Mouse (Mus musculus) limb, embryonic 14.5 days (tissue): ENCODE data around the gene Anks1. TPM values are rescaled to one million over a fixed set of nuclear protein-coding genes. Genes with fewer than 3 reads are reported as not detected.

Experiments
- ATAC-seq: fragments of 200-750 bp; cut with Nextera tagmentation; 2 replicates; pipeline ENCODE4 v1.8.0; 2017; ENCODE audit warnings: low read depth, moderate number of reproducible peaks, moderate TSS enrichment; ENCODE audit not compliant: low FRiP score
- DNase-seq: peaks from one replicate; pipeline ENCODE4 v3.0.0-alpha.2; 2015; ENCODE audit warnings: low spot score
- H3K27ac ChIP-seq: fragments of 300-500 bp; sonication (generic); replicated peaks from 2 replicates; pipeline ENCODE4 v1.5.1; 2014; ENCODE audit warnings: low read depth, mild to moderate bottlenecking, low read length, moderate library complexity, mixed read lengths
- H3K27me3 ChIP-seq: fragments of 300-500 bp; sonication (generic); 2 replicates; pipeline ENCODE4 v1.6.1; 2014; ENCODE audit warnings: low read length, mixed read lengths; ENCODE audit not compliant: control insufficient read depth, insufficient read depth
- H3K36me3 ChIP-seq: fragments of 300-500 bp; sonication (generic); 2 replicates; pipeline ENCODE4 v1.6.1; 2014; ENCODE audit warnings: mild to moderate bottlenecking, low read length, moderate library complexity, mixed read lengths; ENCODE audit not compliant: control insufficient read depth, insufficient read depth
- H3K4me1 ChIP-seq: fragments of 300-500 bp; sonication (generic); 2 replicates; pipeline ENCODE4 v1.6.1; 2014; ENCODE audit warnings: antibody characterized with exemption, low read length, mixed read lengths; ENCODE audit not compliant: control insufficient read depth, insufficient read depth
- H3K4me2 ChIP-seq: fragments of 300-500 bp; sonication (generic); replicated peaks from 2 replicates; pipeline ENCODE4 v1.6.1; 2014; ENCODE audit warnings: low read depth, mild to moderate bottlenecking, low read length, moderate library complexity; ENCODE audit not compliant: severe bottlenecking
- H3K4me3 ChIP-seq: fragments of 300-500 bp; sonication (generic); replicated peaks from 2 replicates; pipeline ENCODE4 v1.5.1; 2014; ENCODE audit warnings: low read length
- H3K9ac ChIP-seq: fragments of 300-500 bp; sonication (generic); 2 replicates; pipeline ENCODE4 v1.6.1; 2014; ENCODE audit warnings: mild to moderate bottlenecking, low read depth, low read length, moderate library complexity; ENCODE audit not compliant: severe bottlenecking
- H3K9me3 ChIP-seq: fragments of 300-500 bp; sonication (generic); 2 replicates; pipeline ENCODE4 v1.6.1; 2016; ENCODE audit warnings: low read length; ENCODE audit not compliant: control insufficient read depth
- POLR2A ChIP-seq: fragments of 200-500 bp; IDR thresholded peaks from 2 replicates; pipeline ENCODE4 v1.8.0; 2012; ENCODE audit warnings: inconsistent platforms, mild to moderate bottlenecking, moderate library complexity, borderline replicate concordance; ENCODE audit not compliant: insufficient read depth, insufficient read length; ENCODE audit errors: extremely low read depth
- WGBS: fragments of 180-500 bp; shearing (Covaris S2); extraction: QIAGEN DNeasy Blood & Tissue Kit; methylation state at CpG from one replicate; pipeline ENCODE4 v1.1.7; 2014; 5-methylcytosine and 5-hydroxymethylcytosine counted together
- polyA plus RNA-seq, 2 experiments: library from polyadenylated mRNA; depleted of rRNA in 1 of 2; stranded (reverse) in 1 of 2; unstranded in 1 of 2; fragments of >200 nt; fragmentation: Nextera tagmentation in 1 of 2; extraction: Ambion mirVana in 1 of 2; gene quantifications; 2 replicates each; pipeline versions ENCODE4 v1.2.1 to v1.2.3; 2012 to 2014

Gene Anks1
- polyA plus RNA-seq, 2 experiments: 14.6 to 40.6 TPM

- ATAC-seq (no peak), DNase-seq (no peak)
- 54% methylated on average over 4 of the region's 4 CpGs for WGBS
- Histone ChIP-seq H3K9ac (no peak overlapping the region), H3K9me3 (no peaks in the 10 kb centered on the region), H3K36me3 (peaks cover 9% of the 10 kb centered on the region), H3K27me3 (no peaks in the 10 kb centered on the region), H3K4me3 (no peak overlapping the region), H3K27ac (peak overlapping the region; percentile 40), H3K4me2 (no peak overlapping the region), H3K4me1 (peaks cover 25% of the 10 kb centered on the region)
- no peak for TF ChIP-seq POLR2A
Observed at GRCm38 (mm10) chr17:28014449-28014848, 105.3 kb downstream of the Anks1 start.

GRCm38 (mm10) chr17:28015068-28015730 is 106.1 kb downstream of the Anks1 start:
- Histone ChIP-seq H3K36me3 (peaks cover 9% of the 10 kb centered on the region), H3K4me2 (no peak overlapping the region), H3K4me1 (peaks cover 27% of the 10 kb centered on the region), H3K9ac (no peak overlapping the region), H3K27me3 (no peaks in the 10 kb centered on the region), H3K27ac (peak overlapping the region; percentile 40), H3K9me3 (no peaks in the 10 kb centered on the region), H3K4me3 (no peak overlapping the region)
- 74% methylated on average over 17 of the region's 17 CpGs for WGBS
- DNase-seq (no peak), ATAC-seq (no peak)
- TF ChIP-seq POLR2A: no peak

DNA sequence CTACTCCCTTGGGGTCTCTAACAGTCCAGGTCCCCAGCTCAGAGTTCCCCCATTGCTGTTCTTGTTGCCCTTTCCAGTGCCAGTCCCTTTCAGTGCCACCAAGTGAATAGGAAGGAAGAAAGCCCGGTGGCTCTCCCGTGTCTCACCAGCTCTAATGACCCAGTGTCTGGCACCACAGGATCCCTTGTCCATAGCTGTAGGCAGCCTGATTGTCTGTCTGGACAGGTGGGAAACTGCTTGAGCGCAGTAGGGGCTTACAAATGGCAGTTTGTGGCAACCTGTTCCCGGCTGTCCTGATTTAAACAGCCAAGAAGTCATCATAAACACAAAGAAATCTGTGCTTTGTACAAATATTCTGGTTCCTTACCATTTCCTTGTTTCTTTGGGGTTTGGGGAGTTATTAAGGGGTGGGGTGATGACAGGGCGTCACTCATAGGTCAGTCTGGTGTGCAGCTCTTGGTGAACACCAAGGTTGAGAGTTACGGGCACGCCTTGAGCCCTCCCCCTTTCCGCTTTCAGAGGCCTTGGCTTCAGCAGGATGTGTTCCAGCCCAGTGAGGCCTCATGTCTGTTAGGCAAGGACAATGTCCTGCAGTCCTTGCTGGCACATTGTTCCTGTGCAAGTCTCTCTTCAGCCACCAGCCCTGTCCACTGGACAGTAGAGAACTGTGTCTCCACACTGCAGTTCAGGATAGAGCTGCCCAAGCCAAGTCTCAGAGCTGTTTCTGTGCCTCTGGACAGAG is 107.1 kb downstream of the Anks1 start:
- no peak for TF ChIP-seq POLR2A
- H3K9ac ChIP-seq: no peak overlapping the region
- ATAC-seq (no peak), DNase-seq (no peak)
- H3K36me3 ChIP-seq: peaks cover 6% of the 10 kb centered on the region
- WGBS: 86% methylated on average over 8 of the region's 8 CpGs
- peak overlapping the region; percentile 48; the same call in 1 of the 2 replicates for H3K27ac ChIP-seq
- H3K4me3 ChIP-seq: no peak overlapping the region
- no peaks in the 10 kb centered on the region for H3K9me3 ChIP-seq
- H3K27me3 ChIP-seq: no peaks in the 10 kb centered on the region
- H3K4me2 ChIP-seq: no peak overlapping the region
- peaks cover 27% of the 10 kb centered on the region for H3K4me1 ChIP-seq

- peaks cover 39% of the 10 kb centered on the region for H3K4me1 ChIP-seq
Observed at GRCm38 (mm10) chr17:28018344-28018743, 109.2 kb downstream of the Anks1 start.

GRCm38 (mm10) chr17:28018776-28019175 is 109.7 kb downstream of the Anks1 start:
- WGBS: 57% methylated on average over 11 of the region's 11 CpGs
- peaks cover 37% of the 10 kb centered on the region for H3K4me1 ChIP-seq
- ATAC-seq (no peak), DNase-seq (no peak)
- TF ChIP-seq POLR2A: no peak
- H3K36me3 ChIP-seq: no peaks in the 10 kb centered on the region
- no peaks in the 10 kb centered on the region for H3K9me3 ChIP-seq
- H3K4me3 ChIP-seq: no peak overlapping the region
- no peak overlapping the region for H3K4me2 ChIP-seq
- no peaks in the 10 kb centered on the region for H3K27me3 ChIP-seq
- H3K27ac ChIP-seq: no peak overlapping the region
- no peak overlapping the region for H3K9ac ChIP-seq

More at GRCm38 (mm10) chr17:28018344-28018743, 109.2 kb downstream of the Anks1 start:
- Histone ChIP-seq H3K9ac (no peak overlapping the region), H3K4me3 (no peak overlapping the region), H3K27ac (no peak overlapping the region), H3K4me2 (no peak overlapping the region), H3K9me3 (no peaks in the 10 kb centered on the region), H3K36me3 (no peaks in the 10 kb centered on the region), H3K27me3 (no peaks in the 10 kb centered on the region)
- TF ChIP-seq POLR2A: no peak
- ATAC-seq (no peak), DNase-seq (no peak)
- WGBS: 71% methylated on average over 6 of the region's 6 CpGs
